Mouse (Mus musculus) lung, adult 2 months (tissue): ENCODE results near the gene Spag17. TPM values are rescaled to one million over a fixed set of nuclear protein-coding genes. Genes with fewer than 3 reads are reported as not detected.
"Not testable (repeated sequence)": the region's sequence is repeated elsewhere in the genome, so short reads cannot be mapped to it uniquely, and the experiment has no call there.

ENCODE experiments used
- DNase-seq: peaks from one replicate; pipeline ENCODE4 v3.0.0; 2022
- H3K4me1 ChIP-seq: fragments of 200-500 bp; 2 replicates; pipeline ENCODE4 v1.6.1; 2011; ENCODE audit warnings: low read length; ENCODE audit not compliant: control insufficient read depth, insufficient read depth
- H3K4me3 ChIP-seq: fragments of 200-500 bp; replicated peaks from 2 replicates; pipeline ENCODE3; 2011; ENCODE audit warnings: low read depth, mild to moderate bottlenecking, control low read depth, low read length; ENCODE audit errors: extremely low read depth
- CTCF ChIP-seq: fragments of 200-500 bp; IDR thresholded peaks from 2 replicates; pipeline ENCODE4 v1.5.1; 2011; ENCODE audit warnings: mild to moderate bottlenecking, low read length, control low read depth; ENCODE audit not compliant: insufficient read depth
- POLR2A ChIP-seq: fragments of 200-500 bp; IDR thresholded peaks from 2 replicates; pipeline ENCODE4 v1.6.1; 2011; ENCODE audit warnings: low read depth, mild to moderate bottlenecking, control low read depth, low read length, borderline replicate concordance; ENCODE audit errors: extremely low read depth
- WGBS: fragments of 180-500 bp; shearing (Covaris S2); methylation state at CpG from one replicate; pipeline ENCODE4 v1.1.7; 2018; 5-methylcytosine and 5-hydroxymethylcytosine counted together
- polyA plus RNA-seq: library from polyadenylated mRNA; depleted of rRNA; stranded (reverse); fragments of >200 nt; gene quantifications from 2 replicates; pipeline ENCODE4 v1.2.3, GENCODE M21; 2012; rRNA removed

The Spag17 gene
- 0.68 and 1.2 TPM in 2 replicates for polyA plus RNA-seq

DNA sequence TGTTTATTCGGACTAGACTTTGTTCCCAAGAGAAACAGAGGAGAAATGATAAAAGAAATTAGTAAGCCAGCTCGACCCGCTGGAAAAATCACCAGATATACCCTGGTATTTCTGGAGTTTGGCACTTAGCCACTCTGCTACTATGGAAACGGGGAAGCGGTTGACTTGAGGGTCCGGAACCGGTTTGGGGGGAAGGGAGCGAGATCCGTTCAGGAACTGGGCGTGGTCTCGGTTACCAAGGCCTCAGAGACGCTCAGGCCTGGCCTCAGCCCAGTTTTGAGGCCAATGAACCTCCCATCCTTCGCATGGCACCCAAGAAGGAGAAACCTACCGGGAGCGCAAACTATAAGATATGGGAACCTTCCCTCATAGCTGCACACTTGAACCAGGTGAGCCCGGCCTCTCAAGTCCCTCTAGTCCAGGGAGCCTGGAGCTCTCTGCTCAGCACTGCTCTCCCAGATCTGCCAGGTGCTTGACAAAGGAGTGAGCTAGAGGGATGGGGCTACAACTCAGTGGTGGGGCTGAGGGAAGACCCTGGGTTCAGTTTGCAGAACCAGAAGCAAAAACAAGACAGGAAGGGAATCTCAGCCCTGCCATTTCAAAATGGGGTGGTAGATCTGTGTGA, at the start of gene Spag17:
TSS of gene Spag17 (plus strand) at position 220 of the 625 bp plus-strand sequence.
- Histone ChIP-seq H3K4me3 (no peak within 1 kb of the TSS), H3K4me1 (no peaks in the 10 kb centered on the region)
- DNase-seq: peak; percentile 25
- WGBS: 19% methylated on average over 16 of the region's 16 CpGs
- TF ChIP-seq POLR2A (no peak), CTCF (no peak)

DNA sequence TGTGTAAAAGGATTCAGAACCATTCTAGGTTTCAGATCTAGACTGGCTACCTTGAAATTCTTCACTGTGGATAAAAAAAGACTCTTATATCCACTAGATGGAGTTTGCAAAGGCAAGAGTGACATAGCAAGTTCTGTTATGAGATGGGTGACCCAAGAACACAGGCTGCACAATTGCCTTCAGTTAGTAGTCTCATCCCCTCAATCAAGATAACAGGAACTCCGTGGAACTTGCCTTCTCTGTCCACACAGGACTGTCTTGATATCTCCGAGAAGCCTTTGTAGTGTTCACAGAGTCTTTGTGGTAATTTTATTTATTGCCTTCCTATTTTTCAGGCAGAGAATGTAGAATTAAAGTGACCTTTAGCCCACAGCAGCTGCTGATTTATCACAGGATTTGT, 42.9 kb upstream of the Spag17 start:
- whole genome bisulfite sequencing: 42% methylated on average over 2 of the region's 2 CpGs
- DNase-seq: no peak
- no peak overlapping the region for H3K4me3 ChIP-seq
- no peak for TF ChIP-seq POLR2A
- TF ChIP-seq CTCF: no peak
- H3K4me1 ChIP-seq: no peaks in the 10 kb centered on the region

DNA sequence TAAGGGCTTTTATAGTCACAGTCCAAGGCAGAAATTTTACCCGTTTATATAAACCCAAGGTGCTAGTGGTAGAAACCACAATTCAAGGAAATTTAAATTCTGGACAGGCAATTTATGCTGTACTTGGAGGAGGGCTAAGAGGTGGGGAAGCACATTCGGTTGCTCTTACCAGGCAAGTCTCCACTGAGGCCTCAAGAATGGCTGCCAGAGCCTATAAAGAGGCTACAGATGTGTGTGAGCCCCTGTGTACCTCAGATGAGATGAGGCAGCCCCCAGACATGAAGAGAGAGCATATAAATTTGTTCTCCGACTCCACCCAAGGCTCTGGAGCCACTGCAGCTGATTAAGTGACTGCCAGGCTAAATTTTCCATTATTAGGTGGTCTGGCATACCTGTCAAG, 42.4 kb upstream of the Spag17 start:
- TF ChIP-seq POLR2A: no peak
- DNase-seq: no peak
- 65% methylated on average over 3 of the region's 3 CpGs for WGBS
- Histone ChIP-seq H3K4me3 (no peak overlapping the region), H3K4me1 (no peaks in the 10 kb centered on the region)

DNA sequence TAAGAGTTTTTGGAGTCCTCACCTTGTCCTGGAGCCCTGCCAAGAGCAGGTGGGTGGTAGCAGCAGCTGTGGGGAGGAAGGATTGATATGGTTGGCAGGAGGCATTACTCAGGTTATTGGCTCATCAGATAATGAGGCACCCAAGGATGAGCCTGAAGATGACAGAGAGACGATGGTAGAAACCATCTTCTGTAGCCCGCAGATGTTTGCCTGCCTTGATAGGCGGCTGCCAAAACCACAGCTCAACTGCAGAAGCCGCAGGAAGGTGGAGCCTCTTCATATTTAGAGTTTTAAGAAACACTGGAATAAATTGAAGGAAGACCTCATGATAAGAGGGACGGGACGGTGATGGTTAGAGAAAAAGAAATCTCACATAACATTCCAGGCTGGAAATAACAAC, 42.0 kb upstream of the Spag17 start:
- DNase-seq: no peak
- no peak overlapping the region for H3K4me3 ChIP-seq
- WGBS: 77% methylated on average over 6 of the region's 6 CpGs
- TF ChIP-seq POLR2A (no peak), CTCF (no peak)
- no peaks in the 10 kb centered on the region for H3K4me1 ChIP-seq

DNA sequence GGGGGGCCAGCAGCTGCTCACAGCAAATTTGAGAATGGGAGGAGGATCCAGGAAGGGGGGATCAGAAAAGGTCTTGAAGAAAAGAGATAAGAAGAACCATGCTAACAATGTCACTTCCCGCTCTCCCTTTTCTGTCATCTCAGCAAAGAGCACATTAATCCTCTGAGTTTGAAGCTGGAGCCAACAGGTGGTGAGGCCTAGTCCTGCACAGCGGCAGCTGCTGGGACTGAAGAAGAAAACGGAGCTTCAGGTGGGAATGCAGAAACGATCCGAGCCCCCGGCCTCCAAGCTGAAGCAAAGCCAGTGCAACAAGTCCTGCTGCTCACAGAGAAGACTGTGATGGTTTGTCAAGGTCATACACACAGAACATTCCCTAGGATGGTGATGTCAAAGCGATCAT, 34.3 kb upstream of the Spag17 start:
- 59% methylated on average over 7 of the region's 7 CpGs for WGBS
- TF ChIP-seq POLR2A: no peak
- TF ChIP-seq CTCF: no peak
- no peak overlapping the region for H3K4me3 ChIP-seq
- DNase-seq: no peak
- H3K4me1 ChIP-seq: no peaks in the 10 kb centered on the region

DNA sequence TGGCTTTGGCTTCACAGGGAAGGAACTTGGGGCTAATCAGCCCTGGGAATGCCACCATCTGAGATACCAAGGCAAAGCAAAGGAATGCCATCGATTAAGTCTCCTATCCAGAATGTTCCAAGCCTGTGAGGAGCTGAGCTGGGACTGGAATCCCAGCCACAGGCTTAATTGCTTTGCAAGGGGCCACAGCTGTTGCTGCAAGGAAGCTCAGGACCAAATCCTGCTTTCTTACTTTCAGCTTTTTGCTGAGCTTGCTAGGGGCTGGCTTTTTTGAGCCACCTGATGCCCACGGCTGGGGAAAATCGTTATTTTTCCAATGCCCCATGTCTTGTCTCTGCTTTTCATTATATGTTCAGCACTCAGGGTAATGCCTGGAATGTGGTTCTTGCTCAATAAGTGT, 30.6 kb upstream of the Spag17 start:
- 67% methylated on average over 3 of the region's 3 CpGs for WGBS

DNA sequence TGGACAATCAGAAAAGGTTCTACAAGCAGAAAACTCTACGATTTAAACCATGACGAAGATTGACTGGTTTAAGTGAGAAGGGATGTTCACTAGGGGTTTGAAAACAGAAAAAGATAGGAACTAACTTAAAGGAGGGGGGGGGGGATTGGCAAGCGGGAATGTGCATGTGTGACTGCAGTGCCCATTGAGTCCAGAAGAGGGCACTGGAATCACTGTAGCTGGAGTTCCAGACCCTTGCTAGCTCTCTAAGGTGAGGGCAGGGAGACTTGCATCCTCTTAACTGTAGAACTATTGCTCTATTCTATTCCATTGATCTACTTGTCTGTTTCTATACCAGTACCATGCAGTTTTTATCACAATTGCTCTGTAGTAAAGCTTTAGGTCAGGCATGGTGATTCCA, 26.3 kb upstream of the Spag17 start:
- TF ChIP-seq POLR2A: no peak
- TF ChIP-seq CTCF: no peak
- WGBS: 73% methylated on average over 3 of the region's 3 CpGs
- H3K4me3 ChIP-seq: no peak overlapping the region
- H3K4me1 ChIP-seq: no peaks in the 10 kb centered on the region
- no peak for DNase-seq

More for the DNA sequence above, 30.6 kb upstream of the Spag17 start:
- H3K4me3 ChIP-seq: no peak overlapping the region
- no peak for DNase-seq
- TF ChIP-seq CTCF: no peak
- no peak for TF ChIP-seq POLR2A
- H3K4me1 ChIP-seq: no peaks in the 10 kb centered on the region

DNA sequence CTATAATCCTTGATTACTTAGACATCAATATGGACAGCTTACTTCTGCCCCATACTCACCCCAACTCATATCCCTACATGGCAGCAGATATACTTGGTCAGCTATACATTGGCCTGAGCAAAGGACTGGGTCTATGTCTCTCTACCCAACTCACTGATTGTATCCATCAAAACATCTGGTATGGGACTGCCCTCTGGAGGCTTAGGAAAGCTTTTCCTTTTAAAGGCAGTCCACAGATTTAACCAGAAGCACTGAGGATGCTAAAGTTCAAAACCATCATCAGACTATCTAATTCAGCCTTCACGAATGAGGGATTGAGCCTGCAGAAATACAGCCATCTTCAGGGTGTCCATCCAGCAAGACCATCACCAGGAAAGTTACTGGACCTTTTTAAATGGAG, 20.5 kb upstream of the Spag17 start:
- no peak for TF ChIP-seq POLR2A
- TF ChIP-seq CTCF: no peak
- no peak for DNase-seq
- H3K4me3 ChIP-seq: no peak overlapping the region
- WGBS: 70% methylated on average over 1 of the region's 1 CpGs
- H3K4me1 ChIP-seq: no peaks in the 10 kb centered on the region

DNA sequence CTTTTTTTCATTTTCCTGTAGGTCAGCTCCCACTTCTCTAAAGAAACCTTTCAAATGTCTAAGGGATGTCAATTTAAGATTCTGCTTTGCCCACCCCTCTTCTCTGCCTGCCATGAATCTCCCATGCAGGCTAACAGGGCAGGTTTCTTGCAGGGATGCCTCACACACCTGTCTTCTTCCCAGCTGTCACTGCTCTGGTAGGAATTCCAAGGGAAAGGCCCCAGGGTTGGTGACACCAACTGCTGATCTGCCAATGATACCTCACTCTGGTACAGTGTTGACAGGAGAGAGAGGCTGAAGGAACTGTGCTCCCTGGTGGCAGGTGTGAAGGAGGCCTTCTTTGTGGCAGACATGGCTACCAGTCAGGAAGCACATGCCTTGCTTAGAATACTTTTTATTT, 10.1 kb upstream of the Spag17 start:
- DNase-seq: no peak
- TF ChIP-seq CTCF: no peak

DNA sequence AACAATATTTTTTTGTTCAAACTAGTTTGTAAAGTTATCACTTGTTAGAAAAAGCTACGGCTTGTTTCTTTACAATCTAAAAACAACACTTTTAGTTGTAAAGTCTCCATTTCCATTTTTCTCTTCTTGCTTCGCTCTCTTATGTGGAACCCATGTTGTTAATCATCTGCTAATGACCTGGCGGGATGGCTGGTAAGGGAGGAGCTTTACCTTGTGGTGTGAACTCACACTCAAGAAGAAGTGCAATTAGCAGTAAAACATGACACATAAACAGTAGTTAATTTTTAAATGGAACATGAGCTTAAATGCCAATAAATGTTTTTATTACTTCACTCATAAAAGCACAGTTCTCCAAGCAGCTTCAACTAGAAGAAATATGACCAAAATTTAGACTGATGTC, 3.7 kb upstream of the Spag17 start:
- Histone ChIP-seq H3K4me1 (no peaks in the 10 kb centered on the region), H3K4me3 (no peak overlapping the region)
- no peak for DNase-seq
- 77% methylated on average over 3 of the region's 3 CpGs for WGBS
- TF ChIP-seq POLR2A (no peak), CTCF (no peak)

More for the DNA sequence above, 10.1 kb upstream of the Spag17 start:
- H3K4me1 ChIP-seq: no peaks in the 10 kb centered on the region
- no peak overlapping the region for H3K4me3 ChIP-seq

DNA sequence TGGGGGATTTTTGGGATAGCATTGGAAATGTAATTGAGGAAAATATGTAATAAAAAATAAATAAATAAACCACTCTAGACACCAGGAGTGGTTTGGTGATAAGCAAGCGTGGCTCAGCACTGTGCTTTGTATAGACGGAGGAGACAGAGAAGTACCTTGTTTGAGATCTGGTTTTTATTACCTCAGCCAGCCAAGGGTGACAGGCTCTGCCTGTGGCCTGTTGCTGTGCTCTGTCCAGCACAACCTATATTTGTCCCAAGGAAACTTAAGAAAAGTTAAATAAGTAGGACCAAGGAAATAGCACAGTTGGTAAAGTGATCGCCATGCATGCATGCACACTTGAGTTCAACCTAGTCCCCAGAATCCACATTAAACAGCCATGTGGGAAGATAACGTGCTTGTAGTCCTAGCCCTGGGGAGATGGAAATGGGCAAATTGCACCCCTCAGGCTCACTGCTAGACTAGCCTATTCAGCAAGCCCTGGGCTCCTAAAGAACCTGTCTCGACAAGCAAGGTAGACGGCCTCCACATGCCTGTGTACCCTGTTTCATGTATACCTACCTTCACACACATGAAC, 1.1 kb upstream of the Spag17 start:
- H3K4me3 ChIP-seq: no peak overlapping the region
- H3K4me1 ChIP-seq: no peaks in the 10 kb centered on the region
- DNase-seq: no peak
- WGBS: 89% methylated on average over 6 of the region's 6 CpGs
- TF ChIP-seq POLR2A (no peak), CTCF (no peak)

DNA sequence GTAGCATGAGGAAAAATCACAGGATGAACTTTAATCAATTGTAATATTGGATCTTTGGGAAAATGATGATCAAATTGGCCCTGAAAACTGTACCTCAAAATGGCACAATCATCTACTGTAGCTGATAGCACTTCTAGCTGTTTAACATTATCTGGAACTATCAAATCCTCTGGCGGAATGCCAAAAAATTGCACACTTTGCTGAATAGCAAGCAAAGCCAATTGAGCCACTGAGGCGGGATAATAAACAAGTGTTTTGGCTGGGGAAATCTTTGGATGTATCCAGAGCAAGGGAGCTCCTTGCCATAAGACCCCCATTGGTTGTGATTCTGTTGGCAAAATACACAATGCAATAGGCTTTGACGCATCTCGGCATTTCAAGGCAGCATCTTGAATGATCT, 9.5 kb downstream of the Spag17 start:
- 94% methylated on average over 4 of the region's 4 CpGs for WGBS
- not testable (repeated sequence) for H3K4me3 ChIP-seq, H3K4me1 ChIP-seq, DNase-seq
